Mouse (Mus musculus) heart, postnatal 0 days (tissue): Measurements from ENCODE around the gene Dapl1. TPM values are rescaled to one million over a fixed set of nuclear protein-coding genes. Genes with fewer than 3 reads are reported as not detected.
A peak's percentile ranks its signal among the peaks of the same experiment; 100 is the strongest.

Experiments used
- ATAC-seq: fragments of 200-750 bp; cut with Nextera tagmentation; 2 replicates; pipeline ENCODE4 v1.8.0; 2017; ENCODE audit warnings: low read depth, moderate number of reproducible peaks, moderate library complexity; ENCODE audit not compliant: insufficient read depth
- DNase-seq: peaks from one replicate; pipeline ENCODE4 v3.0.0-alpha.2; 2016; ENCODE audit warnings: low spot score
- H3K27ac ChIP-seq: fragments of 300-500 bp; sonication (generic); 2 replicates; pipeline ENCODE4 v1.5.1; 2014; ENCODE audit warnings: low read depth, mild to moderate bottlenecking
- H3K27me3 ChIP-seq: fragments of 300-500 bp; sonication (generic); 2 replicates; pipeline ENCODE4 v1.6.1; 2014; ENCODE audit warnings: low read length, mixed read lengths; ENCODE audit not compliant: control insufficient read depth, insufficient read depth
- H3K36me3 ChIP-seq: fragments of 300-500 bp; sonication (generic); replicated peaks from 2 replicates; pipeline ENCODE4 v1.6.1; 2014; ENCODE audit warnings: low read length, mixed read lengths; ENCODE audit not compliant: control insufficient read depth, insufficient read depth
- H3K4me1 ChIP-seq: fragments of 300-500 bp; sonication (generic); 2 replicates; pipeline ENCODE4 v1.6.1; 2014; ENCODE audit warnings: antibody characterized with exemption; ENCODE audit not compliant: control insufficient read depth, insufficient read depth
- H3K4me2 ChIP-seq: fragments of 300-500 bp; sonication (generic); 2 replicates; pipeline ENCODE4 v1.6.1; 2014; ENCODE audit warnings: low read depth, mild to moderate bottlenecking, low read length, moderate library complexity
- H3K4me3 ChIP-seq: fragments of 300-500 bp; sonication (generic); 2 replicates; pipeline ENCODE4 v1.5.1; 2014; ENCODE audit warnings: low read depth, low read length
- H3K9ac ChIP-seq: fragments of 300-500 bp; sonication (generic); replicated peaks from 2 replicates; pipeline ENCODE4 v1.6.1; 2014; ENCODE audit warnings: low read depth, low read length, mixed read lengths
- H3K9me3 ChIP-seq: fragments of 300-500 bp; sonication (generic); replicated peaks from 2 replicates; pipeline ENCODE4 v1.6.1; 2016; ENCODE audit warnings: low read length; ENCODE audit not compliant: control insufficient read depth
- CTCF ChIP-seq: IDR thresholded peaks from 2 replicates; pipeline ENCODE4 v1.5.1; 2016; ENCODE audit warnings: antibody characterized with exemption, control low read depth, low read depth
- EP300 ChIP-seq: IDR thresholded peaks from 2 replicates; pipeline ENCODE4 v1.6.1; 2016; ENCODE audit warnings: antibody characterized with exemption, low read depth
- WGBS: fragments of 180-500 bp; shearing (Covaris S2); extraction: QIAGEN DNeasy Blood & Tissue Kit; methylation state at CpG from one replicate; pipeline ENCODE4 v1.1.7; 2014; 5-methylcytosine and 5-hydroxymethylcytosine counted together
- polyA plus RNA-seq: library from polyadenylated mRNA; unstranded; fragments of >200 nt; fragmentation: Nextera tagmentation; extraction: Ambion mirVana; gene quantifications from 2 replicates; pipeline ENCODE4 v1.2.1, GENCODE M21; 2015
- total RNA-seq: library from RNA; depleted of rRNA; stranded (reverse); fragments of >200 nt; gene quantifications from 2 replicates; pipeline ENCODE4 v1.2.3, GENCODE M21; 2014; ENCODE audit warnings: low replicate concordance

Gene Dapl1
- total and polyA plus RNA-seq, 2 experiments from 2014 or later: 1.2 TPM; not detected in 1

DNA sequence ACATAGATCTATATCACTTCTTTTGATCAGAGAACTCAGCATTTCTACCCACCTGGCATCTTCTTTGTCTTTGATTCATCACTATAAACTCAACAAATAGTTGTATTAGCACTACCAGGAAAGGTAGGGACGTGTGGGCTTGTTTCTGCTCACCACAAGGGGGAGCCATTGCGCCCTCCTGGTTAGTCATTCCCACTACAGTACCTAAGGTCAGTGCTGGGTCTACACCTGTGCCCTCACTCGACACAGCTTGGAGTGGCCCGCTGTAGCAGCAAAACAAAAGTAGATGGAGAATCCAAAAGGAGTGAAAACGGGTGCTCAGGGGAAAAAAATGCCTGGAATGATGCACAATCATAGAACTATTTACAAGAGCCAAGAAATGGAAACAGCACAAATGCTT is 44.0 kb upstream of the Dapl1 start:
- no peak overlapping the region for H3K4me2 ChIP-seq
- WGBS: 30% methylated on average over 5 of the region's 5 CpGs
- no peaks in the 10 kb centered on the region for H3K36me3 ChIP-seq
- H3K27me3 ChIP-seq: no peaks in the 10 kb centered on the region
- no peak overlapping the region for H3K4me3 ChIP-seq
- H3K9me3 ChIP-seq: no peaks in the 10 kb centered on the region
- peaks cover 8% of the 10 kb centered on the region for H3K4me1 ChIP-seq
- H3K27ac ChIP-seq: no peak overlapping the region
- DNase-seq (no peak), ATAC-seq (0 out of 2 replicates have a peak, but pooled peaks have one; percentile 43)
- peak; percentile 67 for TF ChIP-seq CTCF
- TF ChIP-seq EP300: no peak
- no peak overlapping the region for H3K9ac ChIP-seq

DNA sequence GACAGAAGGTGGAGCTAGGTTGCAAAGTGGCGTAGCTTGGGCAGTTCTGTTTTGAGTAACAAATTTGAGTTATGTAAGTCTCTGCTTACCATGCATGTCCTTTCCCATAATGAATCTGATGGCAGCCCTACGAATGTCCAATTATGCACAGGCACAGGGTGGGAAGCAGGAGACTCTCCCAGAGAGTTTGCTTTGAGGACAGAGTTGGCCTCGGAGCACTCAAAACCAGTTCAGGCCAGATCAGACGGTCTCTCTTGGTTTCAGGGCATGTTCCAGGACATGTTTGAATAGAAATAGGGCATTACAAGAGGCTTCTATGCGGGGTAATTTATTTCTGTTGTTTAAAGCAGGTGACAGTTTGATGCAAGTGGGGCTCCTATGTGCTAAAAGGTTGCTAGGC is 42.8 kb upstream of the Dapl1 start:
- Histone ChIP-seq H3K4me2 (no peak overlapping the region), H3K4me1 (peaks cover 8% of the 10 kb centered on the region), H3K27me3 (no peaks in the 10 kb centered on the region), H3K4me3 (no peak overlapping the region), H3K27ac (no peak overlapping the region), H3K36me3 (no peaks in the 10 kb centered on the region), H3K9ac (no peak overlapping the region), H3K9me3 (no peaks in the 10 kb centered on the region)
- TF ChIP-seq EP300 (no peak), CTCF (no peak)
- 76% methylated on average over 5 of the region's 5 CpGs for WGBS
- DNase-seq: no peak
- ATAC-seq: no peak

DNA sequence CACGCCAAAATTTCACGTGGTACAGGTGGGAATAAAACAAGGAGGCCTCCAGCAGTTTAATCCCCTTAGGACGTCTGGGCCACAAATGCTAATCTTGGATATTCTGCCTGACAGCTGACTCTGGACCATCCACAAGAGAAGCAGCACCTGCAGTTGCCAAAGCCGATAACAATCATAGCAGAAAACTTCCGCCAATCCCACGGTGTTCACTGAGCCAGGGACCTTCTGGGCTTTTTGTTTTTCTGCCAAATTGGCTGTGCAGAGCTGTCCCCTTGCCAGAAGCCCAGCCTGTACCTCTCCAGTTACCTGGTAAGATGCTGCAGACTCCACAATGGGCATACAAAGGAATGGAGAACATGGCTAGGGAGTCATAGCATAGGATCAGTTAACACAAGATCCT is 37.8 kb upstream of the Dapl1 start:
- DNase-seq (no peak), ATAC-seq (no peak)
- Histone ChIP-seq H3K4me1 (no peaks in the 10 kb centered on the region), H3K9ac (no peak overlapping the region), H3K4me2 (no peak overlapping the region), H3K9me3 (no peaks in the 10 kb centered on the region), H3K27ac (no peak overlapping the region), H3K27me3 (no peaks in the 10 kb centered on the region), H3K4me3 (no peak overlapping the region), H3K36me3 (no peaks in the 10 kb centered on the region)
- 64% methylated on average over 6 of the region's 6 CpGs for WGBS
- no peak for TF ChIP-seq CTCF
- no peak for TF ChIP-seq EP300

DNA sequence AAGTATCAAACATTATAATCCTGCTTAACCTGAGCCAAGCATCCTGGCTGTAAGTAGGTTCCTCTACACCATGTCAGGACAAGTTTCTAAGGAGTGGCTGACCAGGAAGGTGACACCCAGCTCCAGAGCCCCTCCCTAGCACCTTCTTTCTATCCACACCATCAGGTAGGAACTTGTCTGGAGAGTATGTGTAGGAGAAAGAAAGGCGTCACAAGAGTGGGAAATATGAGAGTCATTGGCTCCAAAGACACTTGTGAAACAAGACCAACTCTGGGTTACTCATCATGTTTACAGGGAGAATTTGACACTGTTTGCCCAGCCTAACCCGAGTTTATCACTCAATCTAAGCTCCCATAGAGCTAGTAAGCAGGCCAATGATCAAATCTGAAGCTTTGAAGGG is 36.7 kb upstream of the Dapl1 start:
- Histone ChIP-seq H3K4me1 (no peaks in the 10 kb centered on the region), H3K36me3 (no peaks in the 10 kb centered on the region), H3K9ac (no peak overlapping the region), H3K27me3 (no peaks in the 10 kb centered on the region), H3K27ac (no peak overlapping the region), H3K4me2 (no peak overlapping the region), H3K4me3 (no peak overlapping the region), H3K9me3 (no peaks in the 10 kb centered on the region)
- TF ChIP-seq CTCF (no peak), EP300 (no peak)
- WGBS: 68% methylated on average over 2 of the region's 2 CpGs
- no peak for DNase-seq
- no peak for ATAC-seq

DNA sequence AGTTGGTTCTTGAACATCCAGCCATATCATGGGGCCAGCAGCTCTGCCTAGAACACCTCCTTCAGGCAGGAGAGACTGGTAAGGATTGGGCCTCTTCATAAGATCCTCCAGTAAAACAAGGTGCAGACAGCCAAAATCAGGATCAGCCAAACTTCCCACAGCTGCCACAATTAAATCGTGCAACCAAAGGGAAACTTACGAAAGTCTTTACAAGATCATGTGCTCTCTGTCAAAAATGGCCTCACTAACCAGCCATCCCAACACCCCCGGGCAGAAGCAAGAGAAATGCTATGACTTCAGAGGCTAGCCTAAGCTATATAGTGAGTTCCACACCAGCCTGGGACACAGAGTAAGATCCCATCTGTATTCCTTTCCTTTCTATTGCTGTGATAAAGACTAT is 35.9 kb upstream of the Dapl1 start:
- WGBS: 90% methylated on average over 3 of the region's 3 CpGs
- Histone ChIP-seq H3K4me2 (no peak overlapping the region), H3K36me3 (no peaks in the 10 kb centered on the region), H3K27me3 (no peaks in the 10 kb centered on the region), H3K9me3 (no peaks in the 10 kb centered on the region), H3K9ac (no peak overlapping the region), H3K27ac (no peak overlapping the region), H3K4me3 (no peak overlapping the region), H3K4me1 (no peaks in the 10 kb centered on the region)
- DNase-seq (no peak), ATAC-seq (no peak)
- TF ChIP-seq CTCF: no peak
- no peak for TF ChIP-seq EP300

DNA sequence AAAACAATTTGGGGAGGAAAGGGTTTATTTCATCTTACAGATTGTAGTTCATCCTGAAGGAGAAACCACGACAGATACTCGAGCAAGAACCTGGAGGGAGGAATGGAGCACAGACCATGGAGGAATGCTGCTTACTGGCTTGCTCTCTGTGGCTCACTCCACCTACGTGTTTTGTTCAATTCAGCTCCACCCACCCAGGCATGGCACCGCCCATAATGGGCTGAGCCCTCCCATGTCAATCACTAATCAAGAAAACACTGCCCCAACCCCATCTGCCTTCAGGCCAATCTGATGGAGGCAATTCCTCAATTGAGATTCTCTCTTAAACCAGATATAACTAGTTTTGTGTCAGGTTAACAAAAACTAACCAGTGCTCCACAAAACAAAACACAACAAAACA is 35.5 kb upstream of the Dapl1 start:
- DNase-seq: no peak
- Histone ChIP-seq H3K27ac (no peak overlapping the region), H3K36me3 (no peaks in the 10 kb centered on the region), H3K4me1 (no peaks in the 10 kb centered on the region), H3K9me3 (no peaks in the 10 kb centered on the region), H3K27me3 (no peaks in the 10 kb centered on the region), H3K4me3 (no peak overlapping the region), H3K4me2 (no peak overlapping the region), H3K9ac (no peak overlapping the region)
- ATAC-seq: no peak
- TF ChIP-seq EP300 (no peak), CTCF (no peak)
- 70% methylated on average over 4 of the region's 4 CpGs for WGBS
